Mouse (Mus musculus): Measurements from ENCODE around the gene Pigo. TPM values are rescaled to one million over a fixed set of nuclear protein-coding genes. Genes with fewer than 3 reads are reported as not detected.

Gene Pigo
- polyA plus RNA-seq, 1 experiment: 4.9 TPM

DNA sequence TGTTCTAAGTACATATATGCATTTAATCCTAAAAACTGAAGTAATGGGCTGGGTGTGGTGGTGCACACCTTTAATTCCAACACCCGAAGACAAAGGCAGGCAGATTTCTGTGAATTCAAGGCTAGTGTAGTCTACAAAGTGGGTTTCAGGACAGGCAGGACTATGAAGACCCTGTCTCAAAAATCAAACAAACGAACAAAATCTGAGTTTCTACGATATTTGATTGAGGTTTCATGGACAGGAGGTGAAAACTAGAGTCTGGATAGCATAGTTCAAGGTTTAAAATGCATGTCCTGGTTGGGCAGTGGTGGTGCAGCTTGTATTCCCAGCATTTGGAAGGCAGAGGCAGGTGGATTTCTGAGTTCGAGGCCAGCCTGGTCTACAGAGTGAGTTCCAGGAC, 56.3 kb downstream of the Pigo start, which contains the start of gene 1700022I11Rik:
Gene 1700022I11Rik (plus strand): TSS at position 301 of the 400 bp plus-strand sequence.
- Histone ChIP-seq H3K79me3 (ENCODE audit: low read depth) (no peaks in the 10 kb centered on the region), H3K4me3 (ENCODE audit: insufficient read depth, poor library complexity, severe bottlenecking) (no peak within 1 kb of the TSS), H3K79me2 (ENCODE audit: control insufficient read depth, insufficient read depth) (no peaks in the 10 kb centered on the region), H3K36me3 (ENCODE audit: control insufficient read depth, insufficient read depth) (no peaks in the 10 kb centered on the region), H3ac (ENCODE audit: control insufficient read depth, insufficient read length, low read depth) (no peak within 1 kb of the TSS), H3K27me3 (ENCODE audit: control insufficient read depth, insufficient read depth, insufficient read length) (no peaks in the 10 kb centered on the region)
- TF ChIP-seq CTCF (IDR thresholded peaks at IDR 0.05; ENCODE audit: control insufficient read depth, insufficient read depth, insufficient read length) (no peak), FOSL1 (IDR thresholded peaks at IDR 0.05; ENCODE audit: insufficient read depth, low read length, poor library complexity, severe bottlenecking) (no peak), MYOD1 (IDR thresholded peaks at IDR 0.05; ENCODE audit: control insufficient read depth, insufficient read length, low read depth) (no peak), MAX (IDR thresholded peaks at IDR 0.05) (no peak), MYOG (IDR thresholded peaks at IDR 0.05; ENCODE audit: control insufficient read depth, extremely low read depth, insufficient read length) (no peak), USF1 (IDR thresholded peaks at IDR 0.05; ENCODE audit: low read depth) (no peak), CEBPB (IDR thresholded peaks at IDR 0.05; ENCODE audit: low read depth) (no peak)

Other genes with a start within 250 kb of the Pigo start
- gene Fam205a1, start 171.9 kb downstream of the Pigo start, polyA plus RNA-seq (2012; fragmentation: generic; extraction: Trizol): not detected
- gene Gm12394, start 169.0 kb downstream of the Pigo start, polyA plus RNA-seq (2012; fragmentation: generic; extraction: Trizol): not detected
- not detected for gene Fam205c, start 151.6 kb downstream of the Pigo start, polyA plus RNA-seq (2012; fragmentation: generic; extraction: Trizol)
- not detected for gene Phf24, start 109.2 kb downstream of the Pigo start, polyA plus RNA-seq (2012; fragmentation: generic; extraction: Trizol)
- gene Dnajb5, start 76.0 kb downstream of the Pigo start, polyA plus RNA-seq (2012; fragmentation: generic; extraction: Trizol): 5.3 TPM
- gene 1700022I11Rik, start 56.2 kb downstream of the Pigo start, polyA plus RNA-seq (2012; fragmentation: generic; extraction: Trizol): 0.48 TPM
- gene Vcp, start 25.3 kb downstream of the Pigo start, polyA plus RNA-seq (2012; fragmentation: generic; extraction: Trizol): 319 TPM
- gene Fancg, start 15.3 kb downstream of the Pigo start, polyA plus RNA-seq (2012; fragmentation: generic; extraction: Trizol): 3.2 TPM
- gene Stoml2, start 5.9 kb upstream of the Pigo start, polyA plus RNA-seq (2012; fragmentation: generic; extraction: Trizol): 133 TPM
- 4.8 TPM for gene Fam214b, start 20.4 kb upstream of the Pigo start, polyA plus RNA-seq (2012; fragmentation: generic; extraction: Trizol)
- gene Unc13b, start 33.1 kb upstream of the Pigo start, polyA plus RNA-seq (2012; fragmentation: generic; extraction: Trizol): 0.08 TPM
- 0.04 TPM for gene Atp8b5, start 241.3 kb upstream of the Pigo start, polyA plus RNA-seq (2012; fragmentation: generic; extraction: Trizol)